Mouse (Mus musculus): ENCODE measurements around the gene Rrp1. TPM values are rescaled to one million over a fixed set of nuclear protein-coding genes. Genes with fewer than 3 reads are reported as not detected.

Rrp1 gene
- polyA plus RNA-seq, 1 experiment from 2014 or later = 202 TPM

GRCm38 (mm10) chr10:78358266-78358665, 54.6 kb downstream of the Rrp1 start:
- ATAC-seq (replicated peaks; ENCODE audit: insufficient number of reproducible peaks, insufficient read depth, low FRiP score, low read depth) = no peak
- Histone ChIP-seq H3K9me3 (replicated peaks) (no peaks in the 10 kb centered on the region), H3K27me3 (no peaks in the 10 kb centered on the region), H3K9ac (no peak overlapping the region), H3K4me3 (no peak overlapping the region), H3K4me1 (replicated peaks) (peaks cover 7% of the 10 kb centered on the region), H3K36me3 (no peaks in the 10 kb centered on the region), H3K4me2 (no peak overlapping the region), H3K27ac (no peak overlapping the region)
- WGBS = 84% methylated on average over 4 of the region's 4 CpGs

- peaks cover 11% of the 10 kb centered on the region for H3K4me1 ChIP-seq (replicated peaks)
- no peak for ATAC-seq (replicated peaks; ENCODE audit: insufficient number of reproducible peaks, insufficient read depth, low FRiP score, low read depth)
- WGBS = 83% methylated on average over 5 of the region's 5 CpGs
These were observed 55.1 kb downstream of the Rrp1 start for GRCm38 (mm10) chr10:78357742-78358141.

GRCm38 (mm10) chr10:78355931-78356593, 56.8 kb downstream of the Rrp1 start:
- no peak for ATAC-seq (replicated peaks; ENCODE audit: insufficient number of reproducible peaks, insufficient read depth, low FRiP score, low read depth)
- WGBS = 52% methylated on average over 1 of the region's 1 CpGs
- H3K27ac ChIP-seq = no peak overlapping the region

More at GRCm38 (mm10) chr10:78357742-78358141, 55.1 kb downstream of the Rrp1 start:
- Histone ChIP-seq H3K36me3 (no peaks in the 10 kb centered on the region), H3K4me3 (no peak overlapping the region), H3K27me3 (no peaks in the 10 kb centered on the region), H3K27ac (no peak overlapping the region), H3K4me2 (no peak overlapping the region), H3K9ac (no peak overlapping the region), H3K9me3 (replicated peaks) (no peaks in the 10 kb centered on the region)

GRCm38 (mm10) chr10:78353196-78353595, 59.6 kb downstream of the Rrp1 start:
- Histone ChIP-seq H3K9me3 (replicated peaks) (no peaks in the 10 kb centered on the region), H3K9ac (no peak overlapping the region), H3K4me3 (no peak overlapping the region), H3K27me3 (no peaks in the 10 kb centered on the region), H3K27ac (no peak overlapping the region), H3K4me1 (replicated peaks) (peaks cover 16% of the 10 kb centered on the region), H3K36me3 (no peaks in the 10 kb centered on the region), H3K4me2 (no peak overlapping the region)
- 80% methylated on average over 4 of the region's 4 CpGs for WGBS
- ATAC-seq (replicated peaks; ENCODE audit: insufficient number of reproducible peaks, insufficient read depth, low FRiP score, low read depth) = no peak

More at GRCm38 (mm10) chr10:78355931-78356593, 56.8 kb downstream of the Rrp1 start:
- no peak overlapping the region for H3K9ac ChIP-seq
- no peaks in the 10 kb centered on the region for H3K9me3 ChIP-seq (replicated peaks)
- H3K4me2 ChIP-seq = no peak overlapping the region
- no peaks in the 10 kb centered on the region for H3K36me3 ChIP-seq
- no peak overlapping the region for H3K4me3 ChIP-seq
- peaks cover 12% of the 10 kb centered on the region for H3K4me1 ChIP-seq (replicated peaks)
- no peaks in the 10 kb centered on the region for H3K27me3 ChIP-seq

- ATAC-seq (replicated peaks; ENCODE audit: insufficient number of reproducible peaks, insufficient read depth, low FRiP score, low read depth) = no peak
- peak overlapping the region; percentile 65 for H3K27ac ChIP-seq
- H3K4me3 ChIP-seq = peak overlapping the region; percentile 72
- no peaks in the 10 kb centered on the region for H3K27me3 ChIP-seq
- H3K9ac ChIP-seq = peak overlapping the region; percentile 87
- H3K4me2 ChIP-seq = peak overlapping the region; percentile 89
- no peaks in the 10 kb centered on the region for H3K36me3 ChIP-seq
- no peaks in the 10 kb centered on the region for H3K9me3 ChIP-seq (replicated peaks)
- peaks cover 16% of the 10 kb centered on the region for H3K4me1 ChIP-seq (replicated peaks)
- 29% methylated on average over 8 of the region's 8 CpGs for WGBS
These were observed 60.2 kb downstream of the Rrp1 start for GRCm38 (mm10) chr10:78352666-78353030.

GRCm38 (mm10) chr10:78351887-78352665, 60.8 kb downstream of the Rrp1 start, which contains the start of gene Agpat3:
Agpat3 (minus strand) TSS chr10:78352489.
- Histone ChIP-seq H3K4me2 (peak within 1 kb of the TSS; percentile 89), H3K9ac (peak within 1 kb of the TSS; percentile 87), H3K4me3 (peak within 1 kb of the TSS; percentile 72), H3K27me3 (no peaks in the 10 kb centered on the region), H3K9me3 (replicated peaks) (no peaks in the 10 kb centered on the region), H3K36me3 (no peaks in the 10 kb centered on the region), H3K4me1 (replicated peaks) (peaks cover 21% of the 10 kb centered on the region), H3K27ac (peak within 1 kb of the TSS; percentile 65)
- under 1% methylated on average over 59 of the region's 113 CpGs for WGBS
- ATAC-seq (replicated peaks; ENCODE audit: insufficient number of reproducible peaks, insufficient read depth, low FRiP score, low read depth) = peak; percentile 77

- Histone ChIP-seq H3K27me3 (no peaks in the 10 kb centered on the region), H3K4me1 (replicated peaks) (peaks cover 21% of the 10 kb centered on the region), H3K27ac (peak overlapping the region; percentile 65), H3K9me3 (replicated peaks) (no peaks in the 10 kb centered on the region), H3K4me3 (peak overlapping the region; percentile 72), H3K4me2 (peak overlapping the region; percentile 89), H3K36me3 (no peaks in the 10 kb centered on the region), H3K9ac (peak overlapping the region; percentile 87)
- no peak for ATAC-seq (replicated peaks; ENCODE audit: insufficient number of reproducible peaks, insufficient read depth, low FRiP score, low read depth)
- WGBS = 3% methylated on average over 13 of the region's 13 CpGs
These were observed 61.3 kb downstream of the Rrp1 start for GRCm38 (mm10) chr10:78351564-78351886.

GRCm38 (mm10) chr10:78350796-78351556, 61.9 kb downstream of the Rrp1 start:
- H3K4me3 ChIP-seq = peak overlapping the region; percentile 72
- ATAC-seq (replicated peaks; ENCODE audit: insufficient number of reproducible peaks, insufficient read depth, low FRiP score, low read depth) = no peak
- WGBS = 31% methylated on average over 6 of the region's 6 CpGs

More at GRCm38 (mm10) chr10:78350796-78351556, 61.9 kb downstream of the Rrp1 start:
- H3K27ac ChIP-seq = no peak overlapping the region; the same call in 1 of the 2 replicates
- no peaks in the 10 kb centered on the region for H3K27me3 ChIP-seq
- peak overlapping the region; percentile 89 for H3K4me2 ChIP-seq
- peak overlapping the region; percentile 87 for H3K9ac ChIP-seq
- H3K36me3 ChIP-seq = no peaks in the 10 kb centered on the region
- H3K4me1 ChIP-seq (replicated peaks) = peaks cover 21% of the 10 kb centered on the region
- H3K9me3 ChIP-seq (replicated peaks) = no peaks in the 10 kb centered on the region

Small RNAs within 50 kb of the gene (microRNA-seq; reads per million reads assigned to microRNA genes)
- gene Mir6410 (not detected), gene Mir6907 (0.63 reads per million), gene Mir6908 (1.3 reads per million)

Other genes with a start within 250 kb of the Rrp1 start
- gene D10Jhu81e, start 243.3 kb downstream of the Rrp1 start, polyA plus RNA-seq (2015; fragmentation: Nextera tagmentation; extraction: Ambion mirVana) = 57.8 and 61.4 TPM in 2 replicates
- 9.1 and 14.1 TPM in 2 replicates for gene Pwp2, start 227.9 kb downstream of the Rrp1 start, polyA plus RNA-seq (2015; fragmentation: Nextera tagmentation; extraction: Ambion mirVana)
- 10.2 and 10.8 TPM in 2 replicates for gene Trappc10, start 168.4 kb downstream of the Rrp1 start, polyA plus RNA-seq (2015; fragmentation: Nextera tagmentation; extraction: Ambion mirVana)
- 54.2 and 67.6 TPM in 2 replicates for gene Agpat3, start 60.6 kb downstream of the Rrp1 start, polyA plus RNA-seq (2015; fragmentation: Nextera tagmentation; extraction: Ambion mirVana)
- gene Cstb, start 12.6 kb upstream of the Rrp1 start, polyA plus RNA-seq (2015; fragmentation: Nextera tagmentation; extraction: Ambion mirVana) = 114 and 160 TPM in 2 replicates
- gene Pdxk, start 51.9 kb upstream of the Rrp1 start, polyA plus RNA-seq (2015; fragmentation: Nextera tagmentation; extraction: Ambion mirVana) = 4.6 and 8.7 TPM in 2 replicates
- gene Olfr1358, start 104.4 kb upstream of the Rrp1 start, polyA plus RNA-seq (2015; fragmentation: Nextera tagmentation; extraction: Ambion mirVana) = not detected in 2 replicates
- 65.4 and 71.5 TPM in 2 replicates for gene Ilvbl, start 161.3 kb upstream of the Rrp1 start, polyA plus RNA-seq (2015; fragmentation: Nextera tagmentation; extraction: Ambion mirVana)
- gene Syde1, start 178.9 kb upstream of the Rrp1 start, polyA plus RNA-seq (2015; fragmentation: Nextera tagmentation; extraction: Ambion mirVana) = 13.0 and 14.8 TPM in 2 replicates
- not detected in 2 replicates for gene Olfr1357, start 205.0 kb upstream of the Rrp1 start, polyA plus RNA-seq (2015; fragmentation: Nextera tagmentation; extraction: Ambion mirVana)